Mouse (Mus musculus) intestine, embryonic 15.5 days (tissue): ENCODE measurements around the gene Abcb8. TPM values are rescaled to one million over a fixed set of nuclear protein-coding genes. Genes with fewer than 3 reads are reported as not detected.

Experiments
- ATAC-seq: fragments of 200-750 bp; cut with Nextera tagmentation; 2 replicates; pipeline ENCODE4 v1.8.0; 2017; ENCODE audit warnings: moderate TSS enrichment, moderate library complexity
- H3K27ac ChIP-seq: fragments of 300-500 bp; sonication (generic); 2 replicates; pipeline ENCODE4 v1.5.1; 2015; ENCODE audit warnings: mild to moderate bottlenecking, inconsistent platforms
- H3K27me3 ChIP-seq: fragments of 300-500 bp; sonication (generic); replicated peaks from 2 replicates; pipeline ENCODE4 v1.6.1; 2015; ENCODE audit warnings: inconsistent platforms
- H3K36me3 ChIP-seq: fragments of 300-500 bp; sonication (generic); 2 replicates; pipeline ENCODE4 v1.6.1; 2015; ENCODE audit warnings: inconsistent platforms
- H3K4me1 ChIP-seq: fragments of 300-500 bp; sonication (generic); replicated peaks from 2 replicates; pipeline ENCODE4 v1.6.1; 2015; ENCODE audit warnings: inconsistent platforms
- H3K4me2 ChIP-seq: fragments of 300-500 bp; sonication (generic); replicated peaks from 2 replicates; pipeline ENCODE4 v1.6.1; 2015; ENCODE audit warnings: mild to moderate bottlenecking, inconsistent platforms
- H3K4me3 ChIP-seq: fragments of 300-500 bp; sonication (generic); replicated peaks from 2 replicates; pipeline ENCODE4 v1.5.1; 2015; ENCODE audit warnings: inconsistent platforms
- H3K9ac ChIP-seq: fragments of 300-500 bp; sonication (generic); 2 replicates; pipeline ENCODE4 v1.6.1; 2015; ENCODE audit warnings: inconsistent platforms
- H3K9me3 ChIP-seq: fragments of 300-500 bp; sonication (generic); 2 replicates; pipeline ENCODE4 v1.6.1; 2016; ENCODE audit warnings: inconsistent platforms
- WGBS: fragments of 180-500 bp; shearing (Covaris S2); methylation state at CpG from one replicate; pipeline ENCODE4 v1.1.7; 2015; 5-methylcytosine and 5-hydroxymethylcytosine counted together
- polyA plus RNA-seq: library from polyadenylated mRNA; unstranded; fragments of >200 nt; fragmentation: Nextera tagmentation; extraction: Ambion mirVana; gene quantifications from 2 replicates; pipeline ENCODE4 v1.2.1, GENCODE M21; 2015

Abcb8 gene
- 66.2 and 79.0 TPM in 2 replicates for polyA plus RNA-seq

DNA sequence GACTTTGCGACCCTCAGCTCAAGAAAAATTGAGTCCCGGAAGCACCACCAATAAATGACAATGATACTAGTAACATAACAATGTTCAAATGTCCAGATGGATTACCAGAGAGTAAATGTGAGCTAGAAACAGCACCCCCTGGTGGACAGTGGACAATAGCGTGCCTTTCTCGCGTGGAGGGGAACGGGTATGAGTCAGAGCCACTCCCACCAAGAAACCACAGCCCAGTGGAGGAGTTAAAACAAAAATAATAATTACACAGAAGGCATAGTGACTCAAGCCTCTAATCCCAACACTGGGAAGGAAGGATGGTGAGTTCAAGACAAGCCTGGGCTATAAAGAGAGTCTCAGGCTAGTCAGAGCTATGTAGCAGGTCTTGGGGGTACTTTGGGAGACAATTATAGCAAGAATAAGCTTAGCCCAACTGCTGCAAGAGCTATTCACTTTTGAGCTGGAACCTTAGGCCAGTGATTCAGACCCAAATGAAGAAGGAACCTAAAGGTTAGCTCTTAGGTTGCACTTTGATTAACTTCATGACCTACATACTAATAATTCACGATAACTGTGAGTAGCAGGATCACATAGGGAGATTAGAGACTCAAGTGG lies at the start of gene Abcb8:
Abcb8 (plus strand) TSS at position 272 of the 606 bp plus-strand sequence.
- Histone ChIP-seq H3K4me1 (peaks cover 15% of the 10 kb centered on the region; the same call in 1 of the 2 replicates), H3K4me3 (peak within 1 kb of the TSS; percentile 55), H3K36me3 (no peaks in the 10 kb centered on the region), H3K27ac (peak within 1 kb of the TSS; percentile 66), H3K9ac (peak within 1 kb of the TSS; percentile 59), H3K27me3 (no peaks in the 10 kb centered on the region), H3K9me3 (no peaks in the 10 kb centered on the region), H3K4me2 (peak within 1 kb of the TSS; percentile 71)
- no peak for ATAC-seq
- WGBS: 21% methylated on average over 7 of the region's 7 CpGs

DNA sequence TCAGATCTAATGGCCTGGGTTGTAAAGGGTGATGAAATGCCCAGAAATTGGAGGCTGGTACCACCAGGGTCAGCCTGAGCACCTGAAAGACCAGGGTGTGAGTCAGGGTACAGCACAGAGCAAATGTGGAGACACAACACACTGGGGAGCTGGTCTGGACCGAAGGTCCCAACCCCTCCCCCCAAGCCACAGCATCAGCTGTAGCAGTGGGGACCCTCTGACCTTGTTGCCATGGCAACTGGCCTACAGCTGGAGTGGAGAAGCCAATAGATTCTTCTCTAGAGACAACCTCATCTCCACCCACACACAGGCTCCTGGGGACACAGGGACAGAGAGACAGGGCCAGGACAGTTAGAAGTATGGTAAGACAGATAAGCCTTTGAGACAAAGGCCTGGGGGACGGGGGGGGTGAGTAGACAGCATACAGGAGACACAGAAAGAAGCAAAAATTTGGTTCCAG lies 49.5 kb upstream of the Abcb8 start:
- ATAC-seq: no peak
- H3K27me3 ChIP-seq: no peaks in the 10 kb centered on the region
- H3K4me2 ChIP-seq: peak overlapping the region; percentile 47
- no peaks in the 10 kb centered on the region for H3K9me3 ChIP-seq
- H3K4me1 ChIP-seq: peaks cover 44% of the 10 kb centered on the region
- H3K4me3 ChIP-seq: no peak overlapping the region
- no peaks in the 10 kb centered on the region for H3K36me3 ChIP-seq
- H3K9ac ChIP-seq: 0 out of 2 replicates have a peak overlapping the region, but pooled peaks have one; percentile 1
- peak overlapping the region; percentile 85 for H3K27ac ChIP-seq
- 21% methylated on average over 2 of the region's 2 CpGs for WGBS

DNA sequence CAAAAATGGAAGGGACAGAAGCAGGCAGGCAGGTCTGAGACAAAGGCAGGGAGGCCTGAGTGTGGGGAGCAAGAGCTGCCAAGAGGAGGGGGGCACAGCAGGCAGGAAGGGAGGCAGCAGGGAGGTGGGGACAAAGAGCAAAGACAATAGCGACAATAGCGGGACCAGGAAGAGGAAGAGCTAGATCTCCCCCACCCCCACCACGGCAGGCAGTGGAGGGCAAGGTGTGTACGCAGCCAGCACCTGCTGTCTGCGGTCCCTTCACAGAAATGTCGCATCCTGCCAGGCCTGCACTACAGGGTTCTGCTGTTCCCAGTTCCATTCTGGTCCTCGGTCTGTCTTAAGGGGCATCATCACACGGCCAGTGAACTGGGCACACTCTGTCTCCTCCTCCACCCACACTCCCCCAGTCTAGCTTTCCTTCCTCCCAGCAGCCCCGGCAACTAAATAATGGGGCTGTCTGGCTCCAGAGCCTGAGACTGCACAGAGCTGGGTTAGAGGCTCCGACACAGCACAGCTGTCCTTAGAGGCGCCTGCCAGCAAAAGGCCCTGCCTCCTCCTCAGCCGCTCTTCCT lies 48.9 kb upstream of the Abcb8 start:
- no peak overlapping the region for H3K4me3 ChIP-seq
- 14% methylated on average over 12 of the region's 12 CpGs for WGBS
- no peaks in the 10 kb centered on the region for H3K36me3 ChIP-seq
- 0 out of 2 replicates have a peak overlapping the region, but pooled peaks have one; percentile 1 for H3K9ac ChIP-seq
- H3K27me3 ChIP-seq: no peaks in the 10 kb centered on the region
- no peaks in the 10 kb centered on the region for H3K9me3 ChIP-seq
- H3K4me2 ChIP-seq: peak overlapping the region; percentile 47
- H3K27ac ChIP-seq: peak overlapping the region; percentile 85
- peak; percentile 71 for ATAC-seq
- H3K4me1 ChIP-seq: peaks cover 50% of the 10 kb centered on the region

GRCm38 (mm10) chr5:24346313-24346712 lies 47.1 kb upstream of the Abcb8 start:
- H3K27ac ChIP-seq: no peak overlapping the region
- no peaks in the 10 kb centered on the region for H3K36me3 ChIP-seq
- peaks cover 62% of the 10 kb centered on the region for H3K4me1 ChIP-seq
- no peak for ATAC-seq
- H3K27me3 ChIP-seq: no peaks in the 10 kb centered on the region
- no peak overlapping the region for H3K9ac ChIP-seq
- no peaks in the 10 kb centered on the region for H3K9me3 ChIP-seq
- WGBS: 81% methylated on average over 7 of the region's 7 CpGs
- no peak overlapping the region for H3K4me2 ChIP-seq
- H3K4me3 ChIP-seq: no peak overlapping the region

DNA sequence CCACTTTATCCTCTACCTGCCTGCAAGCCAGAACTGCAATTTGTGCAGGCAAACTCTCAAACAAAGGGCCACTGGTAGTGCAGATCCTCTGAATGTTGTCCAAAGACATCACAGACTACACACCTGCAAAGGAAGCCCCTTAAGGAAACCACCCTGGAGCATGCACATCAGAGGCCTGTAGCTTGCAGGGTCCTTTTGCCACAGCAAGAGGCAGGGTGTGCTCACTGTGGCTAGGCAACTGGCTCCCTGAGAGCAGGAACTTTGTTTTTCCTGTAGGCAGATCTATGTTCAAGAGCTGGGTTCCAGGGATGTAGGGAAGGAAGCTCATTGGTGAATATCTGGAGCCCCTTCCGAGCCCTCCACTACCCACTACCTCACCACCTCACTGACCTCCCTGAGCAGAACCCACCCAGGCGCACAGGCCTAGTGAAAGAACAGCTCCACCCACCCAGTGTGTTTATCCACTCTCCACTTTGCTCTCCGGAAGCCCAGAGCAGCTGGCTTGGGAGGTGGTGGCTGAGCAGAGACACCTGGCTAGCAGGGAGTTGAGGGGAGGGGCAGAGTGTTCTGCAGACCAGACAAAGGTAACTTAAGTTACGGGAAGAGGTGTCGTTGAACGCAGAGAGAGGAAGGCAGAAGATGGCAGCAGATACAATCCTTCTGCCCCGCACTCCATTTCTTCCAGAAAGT lies 46.1 kb upstream of the Abcb8 start:
- H3K27me3 ChIP-seq: no peaks in the 10 kb centered on the region
- H3K9me3 ChIP-seq: no peaks in the 10 kb centered on the region
- ATAC-seq: no peak
- H3K27ac ChIP-seq: peak overlapping the region; percentile 62; the same call in 1 of the 2 replicates
- no peaks in the 10 kb centered on the region for H3K36me3 ChIP-seq
- H3K4me1 ChIP-seq: peaks cover 68% of the 10 kb centered on the region
- WGBS: 33% methylated on average over 7 of the region's 7 CpGs
- no peak overlapping the region for H3K9ac ChIP-seq
- peak overlapping the region; percentile 42; the same call in 1 of the 2 replicates for H3K4me3 ChIP-seq
- H3K4me2 ChIP-seq: peak overlapping the region; percentile 97

DNA sequence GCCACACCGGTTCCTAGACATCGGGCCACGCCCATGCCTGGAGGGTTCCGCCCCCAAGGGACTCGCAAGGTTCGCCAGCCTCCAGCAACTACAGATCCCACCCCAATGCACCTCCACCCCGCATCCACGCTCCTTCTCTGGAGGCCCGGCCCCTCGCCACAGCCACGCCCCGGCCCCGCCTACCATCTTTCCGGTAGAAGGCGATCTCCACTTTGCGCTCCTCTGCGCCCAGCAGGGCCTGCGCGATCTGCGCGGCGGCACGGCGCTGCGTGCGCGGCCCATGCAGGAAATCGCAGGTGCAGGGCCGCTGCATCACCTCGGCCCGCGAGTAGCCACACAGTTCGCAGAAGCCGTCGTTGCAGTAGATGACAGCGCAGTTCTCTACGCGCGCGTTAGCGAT lies 45.3 kb upstream of the Abcb8 start:
- H3K27me3 ChIP-seq: no peaks in the 10 kb centered on the region
- under 1% methylated on average over 41 of the region's 41 CpGs for WGBS
- H3K4me2 ChIP-seq: peak overlapping the region; percentile 97
- no peaks in the 10 kb centered on the region for H3K9me3 ChIP-seq
- H3K36me3 ChIP-seq: no peaks in the 10 kb centered on the region
- peak overlapping the region; percentile 42 for H3K4me3 ChIP-seq
- H3K4me1 ChIP-seq: peaks cover 71% of the 10 kb centered on the region
- ATAC-seq: peak; percentile 64
- peak overlapping the region; percentile 62 for H3K27ac ChIP-seq
- H3K9ac ChIP-seq: 0 out of 2 replicates have a peak overlapping the region, but pooled peaks have one; percentile 31

DNA sequence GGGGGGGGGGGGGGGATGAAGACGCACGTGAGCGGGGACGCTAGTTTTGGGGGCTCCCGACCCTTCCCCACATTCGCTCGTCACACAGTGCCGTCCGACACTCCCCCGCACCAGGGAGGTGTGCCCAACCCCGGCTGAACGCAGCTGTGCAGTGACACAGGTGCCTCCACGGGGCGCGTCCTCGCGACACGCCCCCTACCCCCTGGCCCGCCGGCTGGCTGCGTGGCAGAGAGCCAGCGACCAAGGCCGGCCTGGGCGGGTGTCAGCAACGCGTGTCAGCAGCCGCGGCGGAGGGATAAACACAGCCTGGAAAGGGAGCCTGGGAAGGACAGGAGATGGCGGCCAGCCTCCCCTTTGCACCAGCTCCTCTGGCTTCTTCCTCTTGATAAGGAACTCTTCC lies 44.9 kb upstream of the Abcb8 start:
- no peak for ATAC-seq
- H3K4me3 ChIP-seq: peak overlapping the region; percentile 42
- H3K27me3 ChIP-seq: no peaks in the 10 kb centered on the region
- 0% methylated on average over 30 of the region's 30 CpGs for WGBS
- no peaks in the 10 kb centered on the region for H3K36me3 ChIP-seq
- H3K4me1 ChIP-seq: peaks cover 70% of the 10 kb centered on the region
- peak overlapping the region; percentile 62 for H3K27ac ChIP-seq
- peak overlapping the region; percentile 31; the same call in 1 of the 2 replicates for H3K9ac ChIP-seq
- H3K9me3 ChIP-seq: no peaks in the 10 kb centered on the region
- H3K4me2 ChIP-seq: peak overlapping the region; percentile 97

GRCm38 (mm10) chr5:24350073-24350472 lies 43.4 kb upstream of the Abcb8 start:
- Histone ChIP-seq H3K27me3 (no peaks in the 10 kb centered on the region), H3K4me3 (peak overlapping the region; percentile 74), H3K4me2 (peak overlapping the region; percentile 97), H3K9me3 (no peaks in the 10 kb centered on the region), H3K9ac (no peak overlapping the region), H3K36me3 (no peaks in the 10 kb centered on the region), H3K27ac (no peak overlapping the region), H3K4me1 (peaks cover 60% of the 10 kb centered on the region)
- WGBS: 56% methylated on average over 3 of the region's 3 CpGs
- no peak for ATAC-seq

DNA sequence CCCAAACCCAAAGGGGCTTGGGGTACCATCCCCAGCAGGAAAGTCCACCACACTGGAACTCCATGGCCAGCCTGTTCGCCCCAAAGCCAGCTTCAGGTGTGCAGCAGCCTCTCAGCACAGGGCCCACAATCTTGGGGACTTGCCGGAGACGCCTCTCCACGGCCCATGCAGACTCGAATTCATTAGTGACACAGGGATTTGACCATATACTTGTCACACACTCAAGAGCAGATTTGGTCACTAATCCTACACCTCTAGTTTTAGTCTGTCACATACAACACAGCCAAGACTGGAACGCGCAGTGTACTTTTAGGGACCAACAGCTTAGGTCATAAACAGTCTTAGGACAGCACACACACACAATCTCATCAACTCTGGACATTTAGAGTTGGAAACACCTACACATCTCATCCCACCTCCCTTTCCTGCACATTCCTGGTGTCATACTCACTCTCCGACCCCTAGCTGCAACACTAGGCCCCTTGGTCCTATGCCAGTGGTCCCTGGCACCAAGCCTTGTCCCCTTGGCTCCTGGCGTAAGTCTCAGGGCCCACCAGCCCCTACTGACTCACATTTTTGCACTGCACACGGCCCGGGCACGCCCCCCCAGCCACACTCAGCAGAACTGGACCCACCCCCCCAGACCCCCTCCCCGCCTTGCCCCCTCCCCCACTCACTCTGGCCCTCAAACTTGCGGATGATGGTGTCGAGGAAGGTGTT lies 42.8 kb upstream of the Abcb8 start:
- H3K9ac ChIP-seq: peak overlapping the region; percentile 67
- H3K4me1 ChIP-seq: peaks cover 55% of the 10 kb centered on the region
- peak overlapping the region; percentile 74 for H3K4me3 ChIP-seq
- peak overlapping the region; percentile 97 for H3K4me2 ChIP-seq
- no peak for ATAC-seq
- H3K27me3 ChIP-seq: no peaks in the 10 kb centered on the region
- 34% methylated on average over 15 of the region's 15 CpGs for WGBS
- peak overlapping the region; percentile 95; the same call in 1 of the 2 replicates for H3K27ac ChIP-seq
- no peaks in the 10 kb centered on the region for H3K9me3 ChIP-seq
- no peaks in the 10 kb centered on the region for H3K36me3 ChIP-seq

GRCm38 (mm10) chr5:24351278-24351677 lies 42.2 kb upstream of the Abcb8 start, which contains the start of gene Kcnh2:
Kcnh2 (minus strand) TSS chr5:24351604.
- peak; percentile 27 for ATAC-seq
- 0% methylated on average over 49 of the region's 53 CpGs for WGBS
- peaks cover 55% of the 10 kb centered on the region for H3K4me1 ChIP-seq
- peak within 1 kb of the TSS; percentile 97 for H3K4me2 ChIP-seq
- H3K4me3 ChIP-seq: peak within 1 kb of the TSS; percentile 74
- H3K9ac ChIP-seq: peak within 1 kb of the TSS; percentile 67
- peak within 1 kb of the TSS; percentile 95 for H3K27ac ChIP-seq
- H3K9me3 ChIP-seq: no peaks in the 10 kb centered on the region
- no peaks in the 10 kb centered on the region for H3K27me3 ChIP-seq
- H3K36me3 ChIP-seq: no peaks in the 10 kb centered on the region

- H3K4me1 ChIP-seq: peaks cover 55% of the 10 kb centered on the region
- no peaks in the 10 kb centered on the region for H3K27me3 ChIP-seq
- 2% methylated on average over 35 of the region's 41 CpGs for WGBS
These were observed 41.7 kb upstream of the Abcb8 start for GRCm38 (mm10) chr5:24351701-24352171.

More at GRCm38 (mm10) chr5:24351701-24352171, 41.7 kb upstream of the Abcb8 start:
- Histone ChIP-seq H3K4me3 (peak overlapping the region; percentile 74), H3K27ac (peak overlapping the region; percentile 95), H3K9me3 (no peaks in the 10 kb centered on the region), H3K9ac (peak overlapping the region; percentile 67), H3K4me2 (peak overlapping the region; percentile 97), H3K36me3 (no peaks in the 10 kb centered on the region)
- ATAC-seq: peak; percentile 81
